Comparison of ENCODE assay signal across 8 mouse cellular contexts in genomic region chr11:117333150-117333715, GRCm38 (mm10).
DNase-seq lines count a peak whose midpoint lies in the region; ATAC-seq and TF ChIP-seq lines count a peak whose summit lies in the region.

No protein-coding gene starts in this region.

- peaks cover 85% of the 10 kb centered on the region for H3K4me1 ChIP-seq in lung, embryonic 15.5 days
- H3K4me1 ChIP-seq in embryonic fibroblast, embryonic 13.5 days (ENCODE audit: control insufficient read depth, insufficient read depth, low read length) = peaks cover 22% of the 10 kb centered on the region
- peaks cover 78% of the 10 kb centered on the region for H3K4me1 ChIP-seq in limb, embryonic 10.5 days
- H3K4me1 ChIP-seq in neural tube, embryonic 15.5 days = peaks cover 75% of the 10 kb centered on the region

- no peak for DNase-seq in lung, adult 18-20 months
- no peak for DNase-seq in limb, embryonic 10.5 days (ENCODE audit: low spot score)
- no peak for DNase-seq in cerebellum, postnatal 25 days
- DNase-seq in gastrocnemius, adult 8-10 months (ENCODE audit: low spot score in 2 of 2) = no peak
- no peak for DNase-seq in layer of hippocampus, adult 8-10 months (ENCODE audit: low spot score in 2 of 2)

- TF ChIP-seq POLR2A in embryonic fibroblast, embryonic 13.5 days (IDR thresholded peaks at IDR 0.05; ENCODE audit: low read depth, low read length) = no peak

- no peak for ATAC-seq in lung, embryonic 15.5 days (ENCODE audit: borderline replicate concordance, extremely low read depth, low FRiP score, low TSS enrichment)
- 0 out of 2 replicates have a peak, but pooled peaks have one; percentile 5 for ATAC-seq in neural tube, embryonic 15.5 days (ENCODE audit: low FRiP score)

- 18% methylated on average over 13 of the region's 13 CpGs for WGBS in lung, embryonic 15.5 days
- 22% methylated on average over 13 of the region's 13 CpGs for WGBS in limb, embryonic 10.5 days
- WGBS in neural tube, embryonic 15.5 days = 12% methylated on average over 13 of the region's 13 CpGs

- H3K9me3 ChIP-seq in lung, embryonic 15.5 days = no peaks in the 10 kb centered on the region
- H3K9me3 ChIP-seq in limb, embryonic 10.5 days (replicated peaks) = no peaks in the 10 kb centered on the region
- no peaks in the 10 kb centered on the region for H3K9me3 ChIP-seq in neural tube, embryonic 15.5 days (replicated peaks)

- no peak for TF ChIP-seq CTCF in embryonic fibroblast, embryonic 13.5 days (IDR thresholded peaks at IDR 0.05; ENCODE audit: borderline replicate concordance, insufficient read depth, low read length)

- H3K27ac ChIP-seq in lung, embryonic 15.5 days = peak overlapping the region; percentile 93
- peak overlapping the region; percentile 81 for H3K27ac ChIP-seq in embryonic fibroblast, embryonic 13.5 days (ENCODE audit: insufficient read depth, low read length)
- peak overlapping the region; percentile 96 for H3K27ac ChIP-seq in limb, embryonic 10.5 days
- H3K27ac ChIP-seq in neural tube, embryonic 15.5 days (replicated peaks) = peak overlapping the region; percentile 97

- no peaks in the 10 kb centered on the region for H3K27me3 ChIP-seq in lung, embryonic 15.5 days
- H3K27me3 ChIP-seq in limb, embryonic 10.5 days (ENCODE audit: low read depth, poor library complexity, severe bottlenecking) = no peaks in the 10 kb centered on the region
- no peaks in the 10 kb centered on the region for H3K27me3 ChIP-seq in neural tube, embryonic 15.5 days (replicated peaks)

- peak overlapping the region; percentile 51 for H3K4me3 ChIP-seq in lung, embryonic 15.5 days
- H3K4me3 ChIP-seq in embryonic fibroblast, embryonic 13.5 days (ENCODE audit: insufficient read depth, low read length) = peak overlapping the region; percentile 41
- peak overlapping the region; percentile 78 for H3K4me3 ChIP-seq in limb, embryonic 10.5 days
- H3K4me3 ChIP-seq in neural tube, embryonic 15.5 days (replicated peaks) = peak overlapping the region; percentile 67

- H3K4me2 ChIP-seq in lung, embryonic 15.5 days = peak overlapping the region; percentile 89
- peak overlapping the region; percentile 73 for H3K4me2 ChIP-seq in neural tube, embryonic 15.5 days

- peak overlapping the region; percentile 63 for H3K9ac ChIP-seq in lung, embryonic 15.5 days
- peak overlapping the region; percentile 83 for H3K9ac ChIP-seq in neural tube, embryonic 15.5 days (replicated peaks)

- no peaks in the 10 kb centered on the region for H3K36me3 ChIP-seq in lung, embryonic 15.5 days
- peaks cover 51% of the 10 kb centered on the region for H3K36me3 ChIP-seq in limb, embryonic 10.5 days
- H3K36me3 ChIP-seq in neural tube, embryonic 15.5 days = no peaks in the 10 kb centered on the region
